Mouse (Mus musculus) lung, postnatal 25 days (tissue): ENCODE data around the gene Inf2.

Experiments used
- DNase-seq: peaks from one replicate; pipeline ENCODE4 v3.0.0; 2022; ENCODE audit warnings: low spot score

The Inf2 gene

GRCm38 (mm10) chr12:112571064-112571463 lies 17.5 kb upstream of the Inf2 start:
- no peak for DNase-seq

DNA sequence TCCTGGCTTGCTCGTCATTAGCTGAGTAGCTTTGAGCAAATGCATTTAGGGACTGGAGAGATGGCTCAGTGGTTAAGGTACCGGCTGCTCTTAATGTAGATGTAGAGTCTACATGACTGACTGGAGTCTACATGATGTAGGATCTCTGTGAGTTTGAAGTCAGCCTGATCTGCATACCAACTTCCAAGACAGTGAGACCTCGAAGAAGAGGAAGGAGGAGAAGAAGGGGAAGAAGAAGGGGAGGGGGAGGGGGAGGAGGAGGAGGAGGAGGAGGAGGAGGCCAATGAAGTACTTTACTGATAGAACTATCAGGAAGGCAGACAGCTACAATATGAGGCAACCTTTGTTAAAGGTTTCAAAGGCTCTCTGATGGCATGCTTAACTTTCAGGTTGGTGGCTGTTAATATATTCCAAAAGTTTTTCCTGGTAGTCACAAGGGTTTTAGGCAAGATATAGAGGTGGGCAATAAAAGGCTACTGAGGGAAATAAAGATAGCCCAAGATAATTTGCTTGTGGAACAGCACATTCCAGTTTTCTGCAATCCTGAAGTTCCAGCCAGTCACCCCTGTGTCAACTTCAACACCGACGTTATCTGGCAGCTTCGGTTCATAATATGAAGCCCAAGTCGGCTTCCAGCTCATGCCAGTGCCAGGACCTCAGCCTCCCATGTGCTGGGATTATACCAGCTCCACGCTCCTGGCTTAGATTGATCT lies 13.2 kb upstream of the Inf2 start:
- no peak for DNase-seq

- DNase-seq: no peak
Measured at GRCm38 (mm10) chr12:112576341-112576740, 12.2 kb upstream of the Inf2 start.

DNA sequence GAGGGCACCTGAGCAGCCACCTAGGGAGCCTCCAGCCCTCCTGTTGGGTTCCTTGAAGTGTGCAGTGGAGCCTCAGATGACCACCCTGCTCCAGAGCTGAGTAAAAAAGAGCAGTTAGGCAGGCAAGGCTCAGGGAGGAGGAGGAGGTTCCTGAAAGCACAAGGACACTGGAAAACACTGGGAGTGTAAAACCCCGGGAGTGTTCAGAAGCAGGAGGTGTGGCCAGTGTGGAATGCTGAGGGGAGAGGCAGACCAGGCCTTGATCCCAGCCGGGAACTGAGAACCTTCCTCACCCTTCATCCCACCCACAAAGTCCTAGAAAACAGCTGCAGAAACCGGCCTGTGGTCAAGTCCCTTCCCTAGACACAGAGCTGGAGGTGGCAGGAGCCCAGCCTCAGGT lies 11.8 kb upstream of the Inf2 start:
- no peak for DNase-seq

GRCm38 (mm10) chr12:112578296-112579090 lies 10.1 kb upstream of the Inf2 start:
- DNase-seq: no peak

GRCm38 (mm10) chr12:112579430-112579829 lies 9.2 kb upstream of the Inf2 start:
- DNase-seq: no peak

DNA sequence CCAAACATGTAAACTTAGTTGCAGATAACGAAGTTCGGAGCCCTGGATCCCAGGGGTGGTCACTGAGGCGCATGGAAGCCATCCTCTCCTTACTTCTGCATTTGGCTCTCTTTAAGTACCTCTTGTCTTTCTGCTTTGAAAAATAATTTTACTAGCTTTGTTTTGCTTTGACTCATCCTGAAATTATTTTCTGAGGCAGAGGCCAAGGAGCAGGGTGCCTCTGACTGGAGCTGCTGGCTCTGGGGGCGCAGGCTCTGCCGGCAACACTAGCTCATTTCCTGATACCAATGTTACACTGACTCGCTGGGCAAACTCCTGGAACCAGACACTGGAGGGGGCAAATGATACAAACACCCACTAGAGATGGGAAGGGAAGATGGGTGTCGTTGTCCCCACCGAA lies 8.7 kb upstream of the Inf2 start:
- no peak for DNase-seq

- no peak for DNase-seq
Measured at GRCm38 (mm10) chr12:112581113-112581512, 7.5 kb upstream of the Inf2 start.

DNA sequence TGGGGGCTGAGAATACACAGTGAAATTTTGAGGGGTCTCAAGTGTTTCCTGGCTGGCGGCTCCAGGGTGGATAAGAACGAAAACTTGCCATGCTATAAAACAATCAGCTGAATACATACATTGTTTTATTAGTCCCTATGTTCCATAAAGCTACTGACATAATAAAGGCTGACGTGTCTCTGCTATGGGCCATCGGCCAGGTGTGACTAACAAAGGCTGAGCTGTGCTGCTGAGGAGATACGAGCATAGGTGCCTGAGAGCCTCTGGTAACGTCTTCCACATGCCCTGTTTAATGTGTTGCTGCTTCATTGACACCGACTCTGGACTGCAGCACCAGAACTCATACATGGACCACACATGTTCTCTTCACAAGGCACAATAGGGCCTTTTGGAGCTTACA lies 3.6 kb upstream of the Inf2 start:
- no peak for DNase-seq

- no peak for DNase-seq
Measured at GRCm38 (mm10) chr12:112585924-112586538, 2.6 kb upstream of the Inf2 start.

DNA sequence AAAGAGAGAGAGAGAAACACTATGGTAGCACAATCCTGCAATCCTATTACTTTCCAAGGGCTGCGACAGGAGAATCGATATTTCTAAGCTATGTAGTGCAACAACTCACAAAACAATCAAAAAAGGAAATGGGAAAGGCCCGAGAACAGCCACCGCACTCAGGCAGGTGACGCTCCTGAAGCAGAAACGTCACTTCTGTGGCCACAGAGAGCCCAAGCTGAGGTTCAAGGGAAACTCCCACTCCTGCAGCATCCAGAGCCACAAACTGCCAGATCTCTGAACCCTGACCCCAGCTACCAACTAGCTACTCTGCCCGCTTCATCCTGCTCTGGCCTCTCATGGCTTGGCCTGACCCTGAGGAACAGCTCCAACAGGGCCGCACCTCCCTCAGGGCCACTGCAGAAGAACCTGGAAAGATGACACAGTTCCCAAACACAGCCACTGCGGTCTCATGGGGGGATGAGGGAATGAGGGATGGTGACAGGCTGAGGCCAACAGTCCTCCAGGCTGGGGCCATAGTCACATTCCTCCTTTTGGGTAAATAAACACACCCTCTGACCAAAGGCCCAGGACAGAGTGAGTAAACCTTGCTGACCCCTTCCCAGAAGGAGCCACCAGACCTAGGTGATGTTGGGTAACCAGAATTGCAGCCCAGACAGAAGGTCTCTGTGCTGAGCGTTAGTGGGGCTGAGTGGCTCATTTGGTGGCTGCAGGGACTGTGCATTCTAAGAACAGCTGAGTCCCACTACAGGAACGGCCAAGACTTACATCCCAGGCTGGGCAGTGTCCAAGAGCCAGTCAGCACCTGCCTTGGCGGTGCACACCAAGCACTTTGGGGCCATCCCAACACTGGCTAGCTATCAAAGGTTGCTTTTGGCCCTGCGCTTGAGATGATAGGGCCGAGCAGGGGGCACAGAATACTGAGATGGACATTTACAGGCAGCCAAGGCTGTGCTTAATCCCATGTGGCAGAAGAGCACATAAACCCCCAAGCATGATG lies 1.2 kb upstream of the Inf2 start:
- no peak for DNase-seq

- no peak for DNase-seq
Measured at GRCm38 (mm10) chr12:112589491-112590191, 1.1 kb downstream of the Inf2 start.

- DNase-seq: no peak
Measured at GRCm38 (mm10) chr12:112590566-112591239, 2.1 kb downstream of the Inf2 start.

- DNase-seq: no peak
Measured at GRCm38 (mm10) chr12:112591240-112591639, 2.7 kb downstream of the Inf2 start.

DNA sequence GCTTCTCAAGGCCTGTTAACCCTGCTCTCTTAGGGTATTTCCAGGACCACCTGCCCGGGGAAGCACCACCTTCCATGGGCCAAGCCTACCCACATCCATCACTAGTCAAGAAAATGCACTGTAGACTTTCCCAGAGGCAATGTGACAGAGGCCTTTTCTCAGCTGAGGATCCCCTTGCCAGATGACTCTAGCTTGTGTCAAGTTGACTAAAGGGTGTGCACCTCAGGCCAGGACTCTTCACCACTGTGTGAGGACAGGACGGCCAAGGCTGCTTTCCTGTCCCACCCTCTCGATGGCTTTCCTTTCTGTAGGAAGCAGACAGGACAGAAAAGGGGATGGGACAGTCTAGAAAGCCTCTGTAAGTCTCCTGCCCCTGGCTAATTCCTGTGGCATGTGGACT lies 3.1 kb downstream of the Inf2 start:
- DNase-seq: no peak

GRCm38 (mm10) chr12:112592985-112593734 lies 4.6 kb downstream of the Inf2 start:
- DNase-seq: no peak

DNA sequence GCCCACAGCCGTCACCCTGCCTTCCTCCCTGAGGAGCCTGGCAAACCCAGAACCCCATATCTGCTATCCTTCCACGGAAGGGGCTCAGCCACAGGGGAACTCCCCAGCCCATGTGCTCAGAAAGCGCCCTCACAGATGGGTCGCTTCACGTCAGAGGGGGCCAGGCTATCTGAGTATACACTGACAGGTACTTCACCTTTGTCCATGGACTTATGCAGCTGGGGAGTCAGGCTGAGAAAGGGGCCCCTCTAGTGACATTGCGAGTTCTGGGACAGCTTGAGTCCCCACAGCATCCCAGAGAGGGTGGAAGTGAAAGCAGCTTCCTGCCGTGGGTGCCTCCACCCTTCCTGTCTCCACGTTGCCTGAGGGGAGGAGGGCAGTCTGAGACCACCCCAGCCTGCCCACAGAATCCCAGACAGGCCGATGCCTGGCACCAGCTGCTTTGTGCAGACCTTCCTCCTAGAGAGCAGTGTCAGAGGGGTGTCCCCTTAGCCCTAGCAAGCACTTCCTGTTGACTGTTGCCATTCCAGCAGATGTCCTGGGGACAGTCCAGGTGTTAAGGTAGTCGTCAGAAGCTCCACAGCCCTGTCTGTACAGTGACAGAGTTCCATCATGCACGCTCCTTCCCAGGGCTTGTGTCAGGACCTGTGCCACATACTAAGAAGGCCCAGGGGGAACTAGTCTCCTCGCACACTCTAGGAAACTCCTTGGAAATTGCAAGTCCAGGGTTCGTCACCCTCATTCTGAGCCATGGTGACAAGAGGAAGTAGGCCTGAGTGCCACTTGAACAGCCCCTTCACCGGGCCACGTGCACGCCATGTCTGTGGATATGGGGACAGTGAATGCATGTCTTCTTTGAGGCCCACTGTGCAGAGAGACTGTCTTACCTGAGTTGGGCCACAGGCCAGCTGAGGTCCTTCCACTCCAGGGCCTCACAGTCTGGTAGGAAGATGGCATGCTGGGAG lies 5.6 kb downstream of the Inf2 start:
- DNase-seq: no peak

DNA sequence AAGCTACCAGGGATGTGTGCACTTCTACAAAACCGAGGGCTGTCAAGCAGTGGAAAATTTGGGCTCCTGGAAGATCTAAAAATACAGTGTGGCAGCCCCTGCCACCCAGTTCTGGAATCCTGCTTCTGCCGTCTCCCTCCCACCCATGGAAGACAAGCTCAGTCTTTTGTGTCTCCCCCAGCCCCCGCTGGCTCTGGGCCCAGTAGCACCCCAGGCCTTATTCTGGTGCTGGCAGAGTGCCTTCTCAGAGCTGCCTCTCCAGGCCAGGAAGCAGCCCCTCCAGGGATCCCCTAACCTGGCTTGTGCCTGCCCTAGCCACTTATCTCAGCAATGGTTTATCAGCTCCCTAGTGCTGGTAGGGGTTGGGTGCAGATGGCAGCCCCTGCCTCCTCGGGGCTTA lies 6.4 kb downstream of the Inf2 start:
- no peak for DNase-seq

- DNase-seq: no peak
Measured at GRCm38 (mm10) chr12:112595626-112596025, 7.0 kb downstream of the Inf2 start.
